Mouse (Mus musculus): ENCODE measurements around the gene Retsat.

The Retsat gene

DNA sequence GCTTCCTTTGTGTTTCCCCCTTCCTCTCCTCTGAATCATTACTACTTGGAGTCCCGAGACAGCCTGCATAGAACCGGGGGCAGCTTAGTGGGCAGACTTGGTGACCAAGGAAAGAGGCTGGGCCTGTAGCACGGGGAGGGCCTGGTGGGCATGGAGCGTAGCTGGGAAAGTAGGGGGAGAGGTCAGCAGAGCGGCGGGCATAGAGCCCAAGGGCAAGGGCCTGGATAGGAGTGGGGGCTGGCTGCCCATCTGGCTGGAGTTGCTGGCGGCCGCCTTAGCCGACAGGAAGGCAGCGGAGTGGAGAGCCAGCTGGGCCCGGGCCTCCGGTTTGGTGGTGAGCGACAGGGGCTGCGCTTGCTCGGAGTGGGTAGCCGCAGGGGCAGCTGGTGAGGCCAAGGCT is 29.0 kb downstream of the Retsat start:
- DNase-seq = no peak

DNA sequence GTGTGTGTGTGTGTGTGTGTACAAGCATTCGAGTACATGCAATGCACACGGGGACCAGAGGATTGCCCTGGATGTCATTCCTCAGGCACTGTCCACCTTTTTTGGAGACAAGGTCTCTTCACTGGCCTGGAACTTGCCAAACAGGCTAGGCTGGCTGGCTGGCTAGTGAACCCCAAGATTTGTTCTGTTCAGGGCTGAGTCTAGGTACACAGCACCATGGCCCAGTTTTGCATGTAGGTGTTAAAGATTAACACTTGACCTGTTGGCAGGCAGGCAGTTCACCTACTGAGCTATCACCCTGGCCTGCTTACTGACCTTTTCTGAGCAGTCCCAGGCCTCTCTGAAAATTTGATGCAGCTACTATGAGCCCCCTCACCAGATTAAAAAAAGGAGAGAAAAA is 32.1 kb downstream of the Retsat start:
- no peak for DNase-seq

- no peak for DNase-seq
Observed at GRCm38 (mm10) chr6:72630961-72631360, 32.7 kb downstream of the Retsat start.

GRCm38 (mm10) chr6:72631700-72632099 is 33.4 kb downstream of the Retsat start:
- DNase-seq = no peak

DNA sequence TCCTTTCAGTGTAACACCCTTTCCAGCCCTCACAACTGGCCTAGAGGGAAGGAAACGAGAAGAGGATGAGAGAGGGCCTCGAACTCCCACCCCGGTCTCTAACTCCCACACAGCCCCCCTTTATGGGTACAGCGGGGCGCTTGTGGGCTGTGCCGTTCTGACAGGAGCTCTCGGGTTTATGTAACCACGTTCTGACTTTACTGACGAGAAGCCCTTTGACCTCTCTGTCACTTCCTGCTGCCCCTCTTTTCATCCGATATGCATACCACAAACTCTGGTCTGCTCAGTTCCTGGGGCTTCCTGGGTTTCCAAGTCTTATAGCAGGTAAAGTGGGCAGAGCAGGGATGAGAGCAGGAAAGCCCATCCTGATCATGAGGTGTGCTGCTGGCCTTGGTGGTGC is 36.0 kb downstream of the Retsat start:
- DNase-seq = no peak

GRCm38 (mm10) chr6:72635760-72636431 is 37.6 kb downstream of the Retsat start:
- no peak for DNase-seq

- no peak for DNase-seq
Observed at GRCm38 (mm10) chr6:72636940-72637339, 38.7 kb downstream of the Retsat start.

GRCm38 (mm10) chr6:72641218-72641954 is 43.1 kb downstream of the Retsat start:
- no peak for DNase-seq

- no peak for DNase-seq
Observed at GRCm38 (mm10) chr6:72644576-72644975, 46.3 kb downstream of the Retsat start.

GRCm38 (mm10) chr6:72645364-72645763 is 47.1 kb downstream of the Retsat start:
- DNase-seq = no peak

GRCm38 (mm10) chr6:72647383-72647820 is 49.1 kb downstream of the Retsat start:
- DNase-seq = peak; percentile 61

GRCm38 (mm10) chr6:72648002-72648595 is 49.8 kb downstream of the Retsat start:
- no peak for DNase-seq

- peak; percentile 78 for DNase-seq
Observed at GRCm38 (mm10) chr6:72650338-72650851, 52.1 kb downstream of the Retsat start.

GRCm38 (mm10) chr6:72653419-72653818 is 55.1 kb downstream of the Retsat start:
- no peak for DNase-seq

DNA sequence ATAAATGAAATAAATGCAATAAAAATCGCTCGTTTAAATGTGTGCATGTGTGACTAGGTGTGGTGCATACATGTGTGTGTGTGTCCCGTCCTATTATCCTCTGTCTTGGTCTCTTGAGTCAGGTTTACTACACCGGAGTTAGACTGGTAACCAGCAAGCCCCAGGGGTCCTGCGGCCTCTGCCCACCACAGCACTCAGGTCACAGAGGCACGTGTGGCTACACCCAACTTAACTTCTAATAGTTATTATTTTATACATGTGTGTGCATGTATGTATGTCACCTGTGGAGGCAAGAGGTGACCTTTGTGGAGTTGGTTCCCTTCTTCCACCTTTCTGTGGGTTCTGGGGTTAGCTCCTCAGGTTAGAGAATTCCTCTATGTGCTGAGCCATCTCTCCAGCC is 56.1 kb downstream of the Retsat start:
- DNase-seq = no peak

GRCm38 (mm10) chr6:72655309-72656052 is 57.2 kb downstream of the Retsat start:
- no peak for DNase-seq

DNA sequence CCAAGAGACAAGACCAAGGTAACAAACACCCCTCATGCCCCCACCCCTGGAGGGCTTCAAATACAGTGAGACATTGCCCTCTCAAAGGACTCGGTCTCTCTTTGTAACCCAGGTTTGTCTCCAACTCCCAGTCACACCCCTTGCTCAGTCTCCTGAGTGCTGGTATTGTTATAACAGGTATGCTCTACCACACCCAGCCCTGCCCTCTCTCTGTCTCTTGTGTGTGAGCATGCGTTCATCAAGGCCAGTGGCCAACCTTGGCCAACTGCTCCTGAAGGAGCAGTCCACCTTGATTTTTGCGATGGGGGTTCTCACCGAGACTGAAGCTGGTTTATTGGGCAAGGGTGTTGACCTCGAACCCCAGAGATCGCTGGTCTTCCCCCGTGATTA is 57.8 kb downstream of the Retsat start:
- no peak for DNase-seq

- DNase-seq = no peak
Observed at GRCm38 (mm10) chr6:72658006-72658405, 59.7 kb downstream of the Retsat start.
